Mouse (Mus musculus) pancreas, adult 10 weeks (tissue): Measurements from ENCODE around the gene Gm17018. TPM values are rescaled to one million over a fixed set of nuclear protein-coding genes. Genes with fewer than 3 reads are reported as not detected.

ENCODE experiments used
- polyA plus RNA-seq: library from polyadenylated mRNA; stranded (reverse); fragments of 350-450 nt; fragmentation: Illumina TruSeq; extraction: RNeasy Lipid Tissue Mini Kit (QIAGEN cat#74804); gene quantifications from one replicate; pipeline ENCODE4 v1.2.3, GENCODE M21; 2015; ENCODE audit warnings: low read depth, low replicate concordance; ENCODE audit not compliant: insufficient read depth

Gene Gm17018
- 4.9 TPM for polyA plus RNA-seq

DNA sequence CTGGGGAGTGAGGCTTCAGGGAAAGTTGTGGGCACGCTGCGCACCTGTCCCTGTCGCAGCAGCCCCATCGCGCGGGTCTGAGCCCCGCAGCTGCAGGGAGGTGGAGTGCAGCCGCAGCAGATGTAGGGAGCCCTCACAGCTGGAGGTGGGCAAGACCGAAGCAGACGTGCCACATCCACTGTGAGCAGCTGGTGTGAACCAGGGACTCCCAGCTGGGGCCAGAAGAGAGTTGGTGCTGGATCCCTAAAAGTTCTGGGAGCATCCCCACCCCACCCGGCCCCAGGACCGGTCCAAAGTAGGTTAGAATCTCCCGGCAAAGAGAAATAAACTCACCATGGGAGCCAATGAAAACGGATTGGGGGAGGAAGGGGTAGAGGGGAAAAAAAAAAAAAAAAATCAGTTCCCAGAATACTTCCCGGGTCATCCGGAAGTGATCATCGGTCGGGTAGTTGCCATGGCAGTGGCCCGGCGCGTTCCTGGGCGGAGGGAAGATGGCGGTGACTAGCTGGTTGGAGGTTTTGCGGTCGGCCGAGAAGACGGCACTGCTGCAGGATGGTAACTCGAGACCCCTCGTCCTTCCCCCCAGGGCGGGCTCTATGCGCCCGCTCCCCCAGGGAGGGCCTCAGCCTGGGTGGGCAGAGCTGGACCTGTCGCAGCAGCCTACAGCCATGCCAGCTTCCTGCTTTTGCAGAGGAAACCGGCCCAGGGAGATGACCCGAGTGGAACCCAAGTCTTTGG lies at the start of gene Gm17018, which contains the start of gene Poll:
Gene Gm17018, plus strand, starts transcription at position 463 of the 738 bp plus-strand sequence.
Gene Poll, minus strand, starts transcription at position 379 of the 738 bp plus-strand sequence.

Other genes with a start within 250 kb of the Gm17018 start
- gene Btrc, start 196.9 kb upstream of the Gm17018 start, polyA plus RNA-seq: 4.7 TPM
- 5.8 TPM for gene Poll, start 84 bp upstream of the Gm17018 start, polyA plus RNA-seq
- gene Fbxw4, start 99.7 kb downstream of the Gm17018 start, polyA plus RNA-seq: 5.5 TPM
- gene Fgf8, start 182.3 kb downstream of the Gm17018 start, polyA plus RNA-seq: not detected
- 14.4 TPM for gene Npm3, start 189.0 kb downstream of the Gm17018 start, polyA plus RNA-seq
- gene Mgea5, start 223.2 kb downstream of the Gm17018 start, polyA plus RNA-seq: 24.5 TPM